Comparison of ENCODE assay signal across 27 mouse cellular contexts in genomic region chr19:11015998-11016397, GRCm38 (mm10). TPM values are rescaled to one million over a fixed set of nuclear protein-coding genes. Genes with fewer than 3 reads are reported as not detected.
A peak's percentile ranks its signal among the peaks of the same experiment; 100 is the strongest.
DNase-seq lines count a peak whose midpoint lies in the region; ATAC-seq and TF ChIP-seq lines count a peak whose summit lies in the region.
"Had no signal": no experiment of that assay in that cellular context is flagged by ENCODE, and none has a peak within 500 bp of the region (broad histone marks: within the 10 kb centered on the region; RNA-seq: fewer than 3 reads in every experiment).

No protein-coding gene starts in this region.

- no peaks in the 10 kb centered on the region for H3K9me3 ChIP-seq in intestine, embryonic 14.5 days (ENCODE audit: control insufficient read depth, low read length)
- H3K9me3 ChIP-seq in intestine, embryonic 16.5 days (ENCODE audit: control insufficient read depth, low read length) = no peaks in the 10 kb centered on the region
- H3K9me3 ChIP-seq: embryonic facial prominence, embryonic 10.5 days; embryonic facial prominence, embryonic 12.5 days; forebrain, embryonic 13.5 days; forebrain, embryonic 15.5 days; G1E had no signal

- ATAC-seq in intestine, embryonic 14.5 days (replicated peaks; ENCODE audit: low FRiP score, low TSS enrichment, low read depth) = no peak
- peak; percentile 51 for ATAC-seq in intestine, embryonic 16.5 days
- ATAC-seq in megakaryocyte, adult 5-6 weeks (ENCODE audit: poor library complexity, severe bottlenecking) = no peak
- ATAC-seq: activated CD4-positive, CD25-positive, alpha-beta regulatory T cell, adult 4 months; CD4-positive, CD25-positive, alpha-beta regulatory T cell, adult 4 months; forebrain, embryonic 13.5 days; forebrain, embryonic 15.5 days; Patski had no signal

- no peaks in the 10 kb centered on the region for H3K36me3 ChIP-seq in intestine, embryonic 14.5 days (ENCODE audit: control insufficient read depth, insufficient read depth, low read length)
- H3K36me3 ChIP-seq in intestine, embryonic 16.5 days (ENCODE audit: control insufficient read depth, insufficient read depth, low read length) = no peaks in the 10 kb centered on the region
- H3K36me3 ChIP-seq in small intestine, adult 2 months (ENCODE audit: control insufficient read depth, insufficient read depth, low read length) = peaks cover 8% of the 10 kb centered on the region
- H3K36me3 ChIP-seq: embryonic facial prominence, embryonic 10.5 days; embryonic facial prominence, embryonic 12.5 days; forebrain, embryonic 15.5 days; G1E had no signal

- TF ChIP-seq POLR2A in small intestine, adult 2 months (IDR thresholded peaks at IDR 0.05; ENCODE audit: low read depth, low read length) = no peak

- H3K4me3 ChIP-seq in intestine, embryonic 14.5 days (ENCODE audit: low read depth, low read length) = no peak overlapping the region
- peak overlapping the region; percentile 3 for H3K4me3 ChIP-seq in intestine, embryonic 16.5 days (ENCODE audit: low read length)
- H3K4me3 ChIP-seq in small intestine, adult 2 months (ENCODE audit: low read depth, low read length) = no peak overlapping the region
- H3K4me3 ChIP-seq: embryonic facial prominence, embryonic 10.5 days; embryonic facial prominence, embryonic 12.5 days; forebrain, embryonic 13.5 days; forebrain, embryonic 15.5 days had no signal

- H3K9ac ChIP-seq in intestine, embryonic 14.5 days (ENCODE audit: low read length) = no peak overlapping the region
- no peak overlapping the region for H3K9ac ChIP-seq in intestine, embryonic 16.5 days (ENCODE audit: low read depth, low read length)
- H3K9ac ChIP-seq: embryonic facial prominence, embryonic 12.5 days; forebrain, embryonic 13.5 days; forebrain, embryonic 15.5 days had no signal

- TF ChIP-seq CTCF in small intestine, adult 2 months (IDR thresholded peaks at IDR 0.05; ENCODE audit: extremely low read depth, insufficient read length, insufficient replicate concordance, low read depth, low read length) = no peak

- H3K27me3 ChIP-seq in intestine, embryonic 14.5 days (replicated peaks; ENCODE audit: control insufficient read depth, insufficient read depth, low read length) = no peaks in the 10 kb centered on the region
- no peaks in the 10 kb centered on the region for H3K27me3 ChIP-seq in intestine, embryonic 16.5 days (replicated peaks; ENCODE audit: control insufficient read depth, insufficient read depth, low read length)
- H3K27me3 ChIP-seq in small intestine, adult 2 months (ENCODE audit: control insufficient read depth, insufficient read depth, low read length) = no peaks in the 10 kb centered on the region
- H3K27me3 ChIP-seq: CH12.LX; embryonic facial prominence, embryonic 12.5 days; forebrain, embryonic 13.5 days; forebrain, embryonic 15.5 days had no signal

- no peaks in the 10 kb centered on the region for H3K4me1 ChIP-seq in intestine, embryonic 14.5 days (replicated peaks; ENCODE audit: control insufficient read depth, insufficient read depth, low read length)
- H3K4me1 ChIP-seq in intestine, embryonic 16.5 days (ENCODE audit: control insufficient read depth, insufficient read depth, low read length) = 0 out of 2 replicates have a peak, but pooled peaks cover 2% of the 10 kb centered on the region
- peaks cover 26% of the 10 kb centered on the region; the same call in 1 of the 2 replicates for H3K4me1 ChIP-seq in small intestine, adult 2 months (ENCODE audit: control insufficient read depth, insufficient read depth, insufficient read length, low read length)
- H3K4me1 ChIP-seq: embryonic facial prominence, embryonic 10.5 days; embryonic facial prominence, embryonic 12.5 days; forebrain, embryonic 13.5 days; forebrain, embryonic 15.5 days had no signal

- WGBS in intestine, embryonic 14.5 days = 75% methylated on average over 1 of the region's 1 CpGs
- 66% methylated on average over 1 of the region's 1 CpGs for WGBS in intestine, embryonic 16.5 days
- 36% methylated on average over 1 of the region's 1 CpGs for WGBS in small intestine, adult 2 months

- no peak for DNase-seq in intestine, embryonic 14.5 days (ENCODE audit: low spot score)
- no peak for DNase-seq in thymus, adult 18-20 months
- DNase-seq: adrenal gland, adult 8-10 months; adrenal gland, postnatal 14 days; adrenal gland, postnatal 36 days; B cell, adult 2 months; cerebellum, adult 11-12 months; cerebellum, adult 2 months; cerebellum, adult 9-10 months; cerebellum, postnatal 10 days; cerebellum, postnatal 25 days had no signal

- no peak overlapping the region for H3K4me2 ChIP-seq in intestine, embryonic 14.5 days (ENCODE audit: low read length)
- H3K4me2 ChIP-seq in intestine, embryonic 16.5 days (ENCODE audit: low read depth, low read length) = peak overlapping the region; percentile 20; the same call in 1 of the 2 replicates
- H3K4me2 ChIP-seq: embryonic facial prominence, embryonic 12.5 days; forebrain, embryonic 13.5 days; forebrain, embryonic 15.5 days had no signal

- H3K27ac ChIP-seq in intestine, embryonic 14.5 days (ENCODE audit: low read depth) = 0 out of 2 replicates have a peak overlapping the region, but pooled peaks have one; percentile 9
- peak overlapping the region; percentile 85 for H3K27ac ChIP-seq in intestine, embryonic 16.5 days (ENCODE audit: low read length)
- H3K27ac ChIP-seq in small intestine, adult 2 months (ENCODE audit: insufficient read depth, low read depth, low read length) = peak overlapping the region; percentile 99
- H3K27ac ChIP-seq: embryonic facial prominence, embryonic 10.5 days; embryonic facial prominence, embryonic 12.5 days; forebrain, embryonic 13.5 days; forebrain, embryonic 15.5 days had no signal

RNA-seq across cellular contexts. Expression of gene Ms4a18, which starts 1.8 kb away (rescaled TPM):
- polyA plus RNA-seq in intestine, embryonic 14.5 days (2014; fragmentation: Nextera tagmentation; extraction: Ambion mirVana) = 15.4 and 20.8 TPM in 2 replicates
- 40.6 and 41.9 TPM in 2 replicates for polyA plus RNA-seq in intestine, embryonic 16.5 days (2015; fragmentation: Nextera tagmentation; extraction: Ambion mirVana)
- 30.4 and 79.4 TPM in 2 replicates for polyA plus RNA-seq in small intestine, adult 2 months (2012; rRNA removed)
- total RNA-seq in megakaryocyte, adult 5-6 weeks (2015) = not detected in 2 replicates
- not detected in 2 replicates for total RNA-seq in megakaryocyte, adult 5-6 weeks (2017)
- total RNA-seq: adrenal gland, adult 18-20 months; adrenal gland, adult 8-10 months; adrenal gland, postnatal 14 days; adrenal gland, postnatal 36 days; CH12.LX; G1E had no signal
- polyA plus RNA-seq: activated CD4-positive, CD25-positive, alpha-beta regulatory T cell, adult 4 months; CD4-positive, CD25-positive, alpha-beta regulatory T cell, adult 4 months; cerebellum, adult 2 months; cortical plate, adult 2 months; embryonic facial prominence, embryonic 10.5 days; embryonic facial prominence, embryonic 12.5 days; embryonic facial prominence, embryonic 14.5 days; forebrain, embryonic 11.5 days; forebrain, embryonic 13.5 days; forebrain, embryonic 15.5 days; G1E; Patski had no signal

RNA-seq across cellular contexts. Expression of gene Ms4a15, which starts 22.9 kb away (rescaled TPM):
- polyA plus RNA-seq in intestine, embryonic 14.5 days (2014; fragmentation: Nextera tagmentation; extraction: Ambion mirVana) = 0.24 and 0.34 TPM in 2 replicates
- polyA plus RNA-seq in intestine, embryonic 16.5 days (2015; fragmentation: Nextera tagmentation; extraction: Ambion mirVana) = 0.31 and 0.37 TPM in 2 replicates
- 0.20 and 1.9 TPM in 2 replicates for polyA plus RNA-seq in small intestine, adult 2 months (2012; rRNA removed)
- not detected in 2 replicates for total RNA-seq in megakaryocyte, adult 5-6 weeks (2015)
- not detected in 2 replicates for total RNA-seq in megakaryocyte, adult 5-6 weeks (2017)
- total RNA-seq: adrenal gland, adult 18-20 months; adrenal gland, adult 8-10 months; adrenal gland, postnatal 14 days; adrenal gland, postnatal 36 days; CH12.LX; G1E had no signal
- polyA plus RNA-seq: cortical plate, adult 2 months; embryonic facial prominence, embryonic 10.5 days; embryonic facial prominence, embryonic 12.5 days; embryonic facial prominence, embryonic 14.5 days; forebrain, embryonic 11.5 days; forebrain, embryonic 13.5 days; Patski had no signal

RNA-seq across cellular contexts. Expression of gene Ms4a10, which starts 41.5 kb away (rescaled TPM):
- 7.9 TPM in 2 replicates for polyA plus RNA-seq in intestine, embryonic 14.5 days (2014; fragmentation: Nextera tagmentation; extraction: Ambion mirVana)
- 111 and 159 TPM in 2 replicates for polyA plus RNA-seq in intestine, embryonic 16.5 days (2015; fragmentation: Nextera tagmentation; extraction: Ambion mirVana)
- 103 and 341 TPM in 2 replicates for polyA plus RNA-seq in small intestine, adult 2 months (2012; rRNA removed)
- total RNA-seq in megakaryocyte, adult 5-6 weeks (2015) = not detected in 2 replicates
- not detected in 2 replicates for total RNA-seq in megakaryocyte, adult 5-6 weeks (2017)
- total RNA-seq: CH12.LX, G1E had no signal
- polyA plus RNA-seq: activated CD4-positive, CD25-positive, alpha-beta regulatory T cell, adult 4 months; CD4-positive, CD25-positive, alpha-beta regulatory T cell, adult 4 months; cerebellum, adult 2 months; cortical plate, adult 2 months; embryonic facial prominence, embryonic 10.5 days; embryonic facial prominence, embryonic 12.5 days; forebrain, embryonic 11.5 days; forebrain, embryonic 13.5 days; forebrain, embryonic 15.5 days; Patski had no signal

Comparison
In these comparisons a context has a peak if more than half of its experiments do, and no peak if none do; other contexts are left out.
1. RNA of gene Ms4a10, which starts 41.5 kb away (polyA plus RNA-seq): 103 to 341 TPM in small intestine, adult 2 months and 111 to 159 TPM in intestine, embryonic 16.5 days; 7.9 TPM in intestine, embryonic 14.5 days; every median in the first group is over 10 times any median in the second.
2. H3K27ac ChIP-seq: peak in every context shown above with its lines; median percentile 99 in small intestine, adult 2 months; 85 in intestine, embryonic 16.5 days; 9 in intestine, embryonic 14.5 days.